Mouse (Mus musculus) limb, embryonic 10.5 days (tissue): ENCODE data around the gene Ezr. TPM values are rescaled to one million over a fixed set of nuclear protein-coding genes. Genes with fewer than 3 reads are reported as not detected.
A peak's percentile ranks its signal among the peaks of the same experiment; 100 is the strongest.

Experiments
- DNase-seq: peaks from one replicate; pipeline ENCODE4 v3.0.0-alpha.2; 2017; ENCODE audit warnings: low spot score
- H3K27ac ChIP-seq: fragments of 300-500 bp; sonication (generic); 2 replicates; pipeline ENCODE4 v1.5.1; 2016; ENCODE audit warnings: mild to moderate bottlenecking
- H3K27me3 ChIP-seq: fragments of 300-500 bp; sonication (generic); 2 replicates; pipeline ENCODE4 v1.6.1; 2016; ENCODE audit warnings: low read depth, mild to moderate bottlenecking; ENCODE audit not compliant: poor library complexity, severe bottlenecking
- H3K36me3 ChIP-seq: fragments of 300-500 bp; sonication (generic); 2 replicates; pipeline ENCODE4 v1.6.1; 2016; ENCODE audit warnings: mild to moderate bottlenecking, moderate library complexity
- H3K4me1 ChIP-seq: fragments of 300-500 bp; sonication (generic); 2 replicates; pipeline ENCODE4 v1.6.1; 2016
- H3K4me3 ChIP-seq: fragments of 300-500 bp; sonication (generic); 2 replicates; pipeline ENCODE4 v1.5.1; 2016; ENCODE audit warnings: mild to moderate bottlenecking, moderate library complexity
- H3K9me3 ChIP-seq: fragments of 300-500 bp; sonication (generic); replicated peaks from 2 replicates; pipeline ENCODE4 v1.6.1; 2016; ENCODE audit warnings: mild to moderate bottlenecking
- WGBS: fragments of 180-500 bp; shearing (Covaris S2); methylation state at CpG from one replicate; pipeline ENCODE4 v1.1.7; 2016; 5-methylcytosine and 5-hydroxymethylcytosine counted together
- polyA plus RNA-seq: library from polyadenylated mRNA; unstranded; fragments of >200 nt; fragmentation: Nextera tagmentation; extraction: Ambion mirVana; gene quantifications from 2 replicates; pipeline ENCODE4 v1.2.1, GENCODE M21; 2016

The Ezr gene
- polyA plus RNA-seq, 1 experiment from 2014 or later = 26.2 TPM

DNA sequence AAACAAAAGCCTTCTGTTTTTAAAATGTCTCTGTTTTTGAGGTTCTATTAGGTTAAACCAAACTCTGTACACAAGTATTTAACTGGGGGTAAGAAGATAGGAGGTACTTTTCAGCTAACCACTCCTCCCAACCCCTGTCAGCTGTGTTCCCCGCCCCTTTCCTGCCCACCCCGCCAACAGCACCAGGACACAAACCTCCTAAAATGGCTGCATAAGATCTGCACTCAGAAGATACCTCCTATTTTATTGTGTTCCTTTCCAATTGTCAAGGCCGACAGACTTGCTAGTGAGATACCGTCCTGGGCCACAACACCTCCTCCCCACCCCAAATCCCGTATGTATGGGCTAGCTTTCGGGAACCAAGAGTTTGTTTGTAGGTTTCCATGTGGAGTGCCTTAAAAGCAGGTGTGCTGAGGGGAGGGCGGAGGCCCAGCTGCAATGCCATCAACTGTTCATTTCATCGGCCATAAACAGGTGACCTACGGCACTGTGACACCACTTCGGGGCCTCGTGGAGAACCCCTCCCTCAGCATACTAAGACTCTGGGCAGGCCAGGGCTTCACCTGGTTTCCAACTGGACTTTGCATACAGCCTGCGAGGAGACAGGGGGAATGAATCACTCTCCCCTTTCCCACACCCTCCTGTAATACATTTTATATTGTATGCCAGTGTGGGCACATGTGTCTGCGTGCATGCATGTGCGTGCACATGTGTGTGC lies 9.2 kb downstream of the Ezr start:
- Histone ChIP-seq H3K4me1 (peaks cover 44% of the 10 kb centered on the region), H3K4me3 (no peak overlapping the region), H3K9me3 (no peaks in the 10 kb centered on the region), H3K27ac (no peak overlapping the region), H3K27me3 (no peaks in the 10 kb centered on the region), H3K36me3 (no peaks in the 10 kb centered on the region)
- 84% methylated on average over 14 of the region's 14 CpGs for WGBS
- no peak for DNase-seq

DNA sequence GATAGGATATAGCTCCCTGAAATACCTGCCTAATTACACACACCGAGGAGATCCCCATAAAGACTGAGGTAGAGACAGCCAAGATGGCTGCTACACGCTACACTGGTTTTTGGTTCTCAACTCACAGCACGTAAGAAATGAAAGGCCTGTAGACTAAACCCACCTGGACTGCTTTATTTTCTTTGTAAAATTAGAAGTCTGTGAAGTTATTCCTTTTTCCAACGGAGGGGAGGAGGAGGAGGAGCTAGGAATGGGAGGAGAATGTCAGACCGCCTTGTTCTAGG lies 10.2 kb downstream of the Ezr start:
- Histone ChIP-seq H3K4me1 (peaks cover 38% of the 10 kb centered on the region), H3K27me3 (no peaks in the 10 kb centered on the region), H3K36me3 (no peaks in the 10 kb centered on the region), H3K27ac (no peak overlapping the region), H3K4me3 (no peak overlapping the region), H3K9me3 (no peaks in the 10 kb centered on the region)
- DNase-seq = no peak
- 87% methylated on average over 5 of the region's 5 CpGs for WGBS

DNA sequence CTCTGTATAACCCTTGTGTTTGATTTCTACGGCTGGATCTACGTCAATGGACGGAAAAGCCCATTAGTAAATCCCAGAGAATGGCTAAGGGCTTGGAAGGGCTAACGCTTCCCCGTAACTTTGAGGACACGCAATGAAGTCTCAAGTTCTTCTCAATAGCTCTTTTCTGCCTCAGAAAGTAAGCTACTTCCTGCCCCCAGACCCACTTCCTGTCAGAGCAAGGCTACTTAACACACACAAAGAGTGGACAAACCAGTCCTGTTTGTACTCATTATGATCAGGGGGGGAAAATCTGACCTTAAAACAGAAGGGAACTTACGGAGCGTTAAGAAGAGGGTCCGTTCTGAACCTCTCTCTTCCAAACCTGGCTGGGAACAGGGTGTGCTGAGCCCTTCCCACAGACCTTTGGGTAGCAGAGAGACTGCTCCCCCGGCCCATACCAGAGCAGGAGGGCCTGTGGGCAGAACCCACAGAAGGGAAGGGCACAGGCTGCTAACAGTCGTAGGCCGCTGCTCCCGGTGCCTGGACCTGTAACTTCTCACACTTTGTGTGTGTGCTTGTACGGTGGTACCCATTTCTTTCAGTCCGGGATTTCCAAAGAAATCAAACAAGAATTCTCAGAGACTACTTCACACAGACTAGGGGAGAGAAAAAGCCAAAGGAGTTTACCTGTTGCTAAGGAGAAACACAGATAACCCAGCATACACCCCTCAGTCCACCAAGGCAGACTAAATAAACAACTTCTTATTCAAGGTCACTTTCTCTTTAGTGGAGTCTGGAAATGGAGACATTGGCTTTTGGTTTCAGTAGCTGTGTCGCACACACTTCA lies 10.7 kb downstream of the Ezr start:
- no peaks in the 10 kb centered on the region for H3K36me3 ChIP-seq
- H3K9me3 ChIP-seq = no peaks in the 10 kb centered on the region
- DNase-seq = no peak
- no peak overlapping the region for H3K4me3 ChIP-seq
- 0 out of 2 replicates have a peak overlapping the region, but pooled peaks have one; percentile 62 for H3K27ac ChIP-seq
- 86% methylated on average over 16 of the region's 16 CpGs for WGBS
- peaks cover 34% of the 10 kb centered on the region for H3K4me1 ChIP-seq
- no peaks in the 10 kb centered on the region for H3K27me3 ChIP-seq

DNA sequence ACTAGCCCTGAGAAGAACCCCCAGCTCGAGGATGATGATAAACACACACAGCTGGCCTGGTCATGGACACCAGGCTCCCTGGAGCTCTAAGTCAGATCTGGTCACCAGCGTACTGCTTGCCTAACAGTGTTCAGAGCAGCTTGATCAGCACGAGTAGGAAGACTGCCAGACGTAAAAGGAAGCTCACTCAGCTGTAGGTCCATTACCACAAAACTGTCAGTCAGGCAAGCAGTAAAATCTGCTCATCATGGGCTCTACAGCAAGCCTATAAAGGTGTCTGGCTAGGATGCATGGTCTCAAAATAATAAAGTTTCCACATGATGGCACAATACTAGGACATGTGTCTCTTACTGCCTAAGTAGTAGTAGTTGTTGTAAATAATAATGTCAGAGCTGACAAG lies 13.0 kb downstream of the Ezr start:
- Histone ChIP-seq H3K27me3 (no peaks in the 10 kb centered on the region), H3K4me1 (peaks cover 28% of the 10 kb centered on the region), H3K4me3 (no peak overlapping the region), H3K27ac (no peak overlapping the region), H3K9me3 (no peaks in the 10 kb centered on the region), H3K36me3 (no peaks in the 10 kb centered on the region)
- WGBS = 44% methylated on average over 4 of the region's 4 CpGs
- no peak for DNase-seq

DNA sequence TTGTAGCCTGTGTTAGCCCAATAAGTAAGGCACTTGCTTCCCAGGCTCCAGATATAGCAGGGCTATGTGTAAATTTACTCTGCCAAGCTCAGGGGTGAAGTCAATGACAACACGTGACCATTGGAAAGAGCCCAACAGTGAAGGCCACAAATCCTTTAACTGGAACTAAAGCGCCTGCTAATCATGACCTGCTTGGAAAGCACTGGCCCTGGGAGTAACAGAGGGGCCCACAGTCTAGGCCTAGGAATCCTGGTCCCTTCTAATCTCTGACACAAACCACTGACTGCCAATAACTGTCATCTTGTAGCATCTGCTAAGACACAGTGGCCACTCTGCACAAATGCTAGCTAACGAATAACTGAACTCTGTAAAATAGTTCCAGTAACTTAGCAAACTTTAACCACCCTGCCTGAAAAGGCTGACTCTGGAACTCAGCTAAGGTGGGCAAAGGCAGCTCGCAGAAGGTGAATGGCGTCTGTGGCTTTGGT lies 14.2 kb downstream of the Ezr start:
- Histone ChIP-seq H3K4me1 (peaks cover 28% of the 10 kb centered on the region), H3K36me3 (no peaks in the 10 kb centered on the region), H3K9me3 (no peaks in the 10 kb centered on the region), H3K27ac (no peak overlapping the region), H3K27me3 (no peaks in the 10 kb centered on the region), H3K4me3 (no peak overlapping the region)
- no peak for DNase-seq
- WGBS = 83% methylated on average over 5 of the region's 5 CpGs

DNA sequence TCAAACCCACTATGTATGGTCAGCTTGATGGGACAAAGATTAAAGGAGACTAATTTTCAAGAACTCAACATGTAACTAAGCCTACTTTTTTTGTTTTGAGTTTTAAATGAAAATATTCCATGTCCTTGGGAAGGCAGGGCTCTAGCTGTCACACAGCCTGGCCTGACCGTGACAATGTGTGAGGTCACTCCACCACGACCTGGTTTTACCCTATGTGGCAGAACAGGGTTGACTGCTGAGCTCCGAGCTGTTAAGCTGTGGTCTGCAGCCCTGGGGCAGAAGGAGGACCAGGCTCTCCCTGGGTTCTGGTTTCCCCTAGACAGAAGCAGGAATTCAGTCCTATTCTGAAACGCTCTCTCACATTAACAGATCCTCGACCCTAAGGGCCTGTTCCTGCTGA lies 14.8 kb downstream of the Ezr start:
- WGBS = 80% methylated on average over 5 of the region's 5 CpGs
- Histone ChIP-seq H3K4me1 (peaks cover 27% of the 10 kb centered on the region), H3K27ac (no peak overlapping the region), H3K27me3 (no peaks in the 10 kb centered on the region), H3K9me3 (no peaks in the 10 kb centered on the region), H3K4me3 (no peak overlapping the region), H3K36me3 (no peaks in the 10 kb centered on the region)
- DNase-seq = no peak

DNA sequence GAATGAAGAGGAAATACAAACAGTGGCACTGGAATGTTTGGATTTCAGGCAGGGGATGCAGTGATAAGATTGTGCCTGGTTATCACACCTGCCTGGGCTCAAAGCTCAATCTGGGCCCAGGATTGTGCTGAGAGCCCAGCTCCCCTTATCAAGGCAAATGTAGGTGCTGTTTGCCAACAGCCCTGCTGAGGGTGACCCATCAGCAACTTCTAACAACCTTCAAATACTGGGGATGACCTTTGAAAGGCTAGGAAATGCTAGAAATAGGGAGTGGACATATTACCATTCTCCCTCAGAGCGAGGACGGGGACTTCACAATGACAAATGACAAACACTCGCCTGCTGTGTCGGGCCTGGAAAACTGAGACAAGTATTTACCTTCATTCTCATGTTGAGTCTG lies 15.8 kb downstream of the Ezr start:
- Histone ChIP-seq H3K36me3 (no peaks in the 10 kb centered on the region), H3K27ac (no peak overlapping the region), H3K4me3 (no peak overlapping the region), H3K9me3 (no peaks in the 10 kb centered on the region), H3K27me3 (no peaks in the 10 kb centered on the region), H3K4me1 (peaks cover 24% of the 10 kb centered on the region)
- no peak for DNase-seq
- 86% methylated on average over 4 of the region's 4 CpGs for WGBS

DNA sequence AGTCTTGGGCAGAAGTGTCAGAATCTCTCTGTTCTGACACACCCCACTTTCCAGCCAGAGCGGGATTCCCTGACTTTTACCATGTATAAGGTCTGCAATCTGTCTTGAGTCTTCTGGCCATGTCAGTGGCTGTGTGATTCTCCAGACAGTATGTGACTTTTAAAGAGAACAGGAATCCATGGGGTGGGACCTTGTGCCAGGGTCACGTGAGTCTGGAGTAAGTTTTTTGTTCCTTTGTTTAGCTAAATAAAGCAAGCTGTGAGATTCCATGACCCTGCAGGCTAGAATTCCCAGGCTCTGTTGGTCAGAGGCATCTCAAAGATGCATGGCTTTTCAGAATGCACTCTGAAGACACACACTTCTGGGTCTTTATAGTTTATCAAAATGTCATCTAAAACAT lies 16.7 kb downstream of the Ezr start:
- H3K27ac ChIP-seq = 0 out of 2 replicates have a peak overlapping the region, but pooled peaks have one; percentile 21
- no peak overlapping the region for H3K4me3 ChIP-seq
- WGBS = 49% methylated on average over 2 of the region's 2 CpGs
- H3K9me3 ChIP-seq = no peaks in the 10 kb centered on the region
- DNase-seq = no peak
- H3K27me3 ChIP-seq = no peaks in the 10 kb centered on the region
- peaks cover 17% of the 10 kb centered on the region for H3K4me1 ChIP-seq
- H3K36me3 ChIP-seq = no peaks in the 10 kb centered on the region

DNA sequence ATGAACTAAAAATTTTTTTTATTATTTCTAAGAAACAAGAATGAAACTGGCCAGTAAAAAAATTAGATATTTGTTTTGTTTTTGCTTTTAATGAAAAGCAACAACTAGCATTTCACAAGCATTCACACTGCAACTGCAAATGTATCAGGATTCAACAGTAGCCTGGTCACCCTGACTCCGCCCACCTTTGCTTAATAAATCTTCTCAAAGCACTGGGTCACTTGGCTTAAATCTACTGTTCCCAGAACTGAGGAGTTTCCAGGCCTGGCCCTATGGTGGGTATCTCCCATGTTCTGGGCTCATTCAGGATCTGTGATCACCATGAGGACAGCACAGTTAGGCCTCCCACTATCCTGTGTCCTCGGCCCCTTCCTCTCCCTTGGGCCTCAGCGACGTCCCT lies 17.9 kb downstream of the Ezr start:
- H3K4me3 ChIP-seq = no peak overlapping the region
- peaks cover 17% of the 10 kb centered on the region for H3K4me1 ChIP-seq
- no peak for DNase-seq
- no peak overlapping the region for H3K27ac ChIP-seq
- H3K9me3 ChIP-seq = no peaks in the 10 kb centered on the region
- no peaks in the 10 kb centered on the region for H3K36me3 ChIP-seq
- WGBS = 89% methylated on average over 4 of the region's 4 CpGs
- H3K27me3 ChIP-seq = no peaks in the 10 kb centered on the region

DNA sequence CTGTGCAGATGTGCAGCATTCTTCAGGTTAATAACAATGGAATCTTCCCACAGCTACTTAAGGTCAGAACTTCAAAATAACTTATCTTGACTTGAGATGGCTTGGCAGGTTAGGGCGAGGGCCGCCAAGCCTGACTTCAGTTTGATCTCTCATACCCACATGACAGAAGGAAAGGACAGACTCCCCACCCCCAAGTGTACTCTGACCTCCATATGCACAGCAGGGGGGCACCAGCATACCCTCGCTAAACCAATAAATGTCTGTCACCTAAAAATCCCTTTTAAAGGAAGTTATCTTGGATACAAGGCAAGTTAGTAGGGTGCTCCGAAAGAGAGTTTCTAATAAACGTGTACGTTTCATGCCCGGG lies 18.4 kb downstream of the Ezr start:
- Histone ChIP-seq H3K36me3 (no peaks in the 10 kb centered on the region), H3K4me3 (no peak overlapping the region), H3K4me1 (peaks cover 17% of the 10 kb centered on the region), H3K27me3 (no peaks in the 10 kb centered on the region), H3K27ac (no peak overlapping the region), H3K9me3 (no peaks in the 10 kb centered on the region)
- DNase-seq = no peak
- 55% methylated on average over 7 of the region's 7 CpGs for WGBS

DNA sequence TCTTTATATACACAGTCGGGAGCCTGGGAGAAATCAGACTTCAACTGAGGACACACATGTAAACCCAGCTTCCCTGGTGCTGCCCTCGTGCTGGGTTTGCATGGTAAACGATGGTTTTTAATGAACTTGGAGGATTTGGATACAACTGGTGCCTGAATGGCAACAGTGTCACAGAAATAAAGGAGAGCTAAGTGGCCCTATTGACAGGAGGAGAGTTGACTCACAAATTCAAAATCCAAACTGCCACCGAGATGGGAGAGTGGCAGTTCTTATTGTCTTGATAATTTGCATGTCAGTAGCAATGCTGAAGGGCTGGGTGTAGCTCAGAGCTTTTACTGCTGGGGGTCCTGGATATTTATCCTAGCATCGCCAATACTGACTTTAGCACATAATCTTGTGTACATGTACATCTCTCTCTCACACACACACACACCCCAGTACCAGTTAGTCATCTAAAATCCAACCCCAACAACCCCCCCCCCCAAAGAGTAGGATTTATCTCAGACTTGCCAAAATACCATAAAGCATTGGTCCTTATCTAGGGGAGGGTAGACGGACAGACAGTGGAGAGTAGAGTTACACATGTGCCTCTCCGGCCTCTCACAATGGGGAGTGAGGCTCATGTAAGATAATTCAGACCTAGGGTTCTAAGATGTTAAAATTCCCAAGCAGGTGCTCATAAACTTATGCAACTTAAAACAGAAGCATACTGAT lies 18.9 kb downstream of the Ezr start:
- 71% methylated on average over 7 of the region's 7 CpGs for WGBS
- H3K9me3 ChIP-seq = no peaks in the 10 kb centered on the region
- no peaks in the 10 kb centered on the region for H3K27me3 ChIP-seq
- H3K27ac ChIP-seq = no peak overlapping the region
- H3K4me3 ChIP-seq = no peak overlapping the region
- H3K4me1 ChIP-seq = peaks cover 17% of the 10 kb centered on the region
- no peaks in the 10 kb centered on the region for H3K36me3 ChIP-seq
- no peak for DNase-seq

DNA sequence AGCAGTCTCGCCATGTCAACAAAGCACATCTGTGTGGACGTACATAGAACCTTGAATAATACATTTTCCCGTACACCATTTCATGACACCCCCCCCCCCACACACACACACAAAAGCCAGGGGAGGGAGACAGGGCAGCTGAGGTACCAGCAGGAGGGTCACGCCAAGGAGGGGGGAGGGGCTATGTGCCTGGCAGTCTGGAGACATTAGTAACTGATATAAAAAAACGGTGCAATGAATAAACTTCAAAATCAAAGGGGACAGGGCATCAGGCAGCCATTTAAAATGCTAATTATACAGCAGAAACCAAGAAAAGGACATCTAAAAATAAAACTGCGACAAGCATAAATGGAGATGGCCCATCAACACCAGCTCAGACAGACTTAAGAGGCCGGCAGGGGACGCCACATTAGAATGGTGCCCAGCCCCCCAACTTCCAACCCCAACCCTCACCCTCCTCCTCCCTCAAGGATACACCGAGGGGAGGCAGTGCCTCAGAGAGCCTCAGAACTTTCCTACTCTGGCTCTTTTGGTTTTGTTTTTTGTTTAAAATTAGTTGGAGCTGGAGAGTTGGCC lies 22.8 kb downstream of the Ezr start:
- Histone ChIP-seq H3K4me1 (peaks cover 19% of the 10 kb centered on the region), H3K4me3 (no peak overlapping the region), H3K9me3 (no peaks in the 10 kb centered on the region), H3K36me3 (no peaks in the 10 kb centered on the region), H3K27me3 (no peaks in the 10 kb centered on the region), H3K27ac (no peak overlapping the region)
- DNase-seq = no peak
- 62% methylated on average over 9 of the region's 9 CpGs for WGBS

DNA sequence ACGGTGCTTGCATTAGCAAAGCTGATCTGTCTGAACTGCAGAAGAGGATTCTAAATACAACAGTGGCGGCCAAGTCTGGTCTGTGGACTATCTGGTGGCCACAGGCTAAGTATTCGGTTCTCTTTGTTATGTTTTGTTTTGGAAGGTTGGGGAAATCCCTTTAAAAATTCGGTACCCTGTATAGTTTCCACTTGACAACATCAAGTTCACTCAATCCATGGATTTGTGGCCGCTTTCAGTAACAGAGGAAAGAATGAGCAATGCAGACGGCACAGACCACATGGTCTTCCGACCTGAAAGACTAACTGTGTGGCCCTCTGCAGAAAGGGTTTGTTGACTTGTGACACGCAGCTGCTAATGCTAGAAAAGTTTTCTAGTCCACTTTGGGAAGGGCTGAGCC lies 23.7 kb downstream of the Ezr start:
- H3K27me3 ChIP-seq = no peaks in the 10 kb centered on the region
- H3K9me3 ChIP-seq = no peaks in the 10 kb centered on the region
- H3K4me3 ChIP-seq = no peak overlapping the region
- H3K4me1 ChIP-seq = peaks cover 12% of the 10 kb centered on the region
- DNase-seq = no peak
- WGBS = 87% methylated on average over 8 of the region's 8 CpGs
- no peaks in the 10 kb centered on the region for H3K36me3 ChIP-seq
- H3K27ac ChIP-seq = no peak overlapping the region
